Mouse (Mus musculus): ENCODE measurements around the gene H2-M3. TPM values are rescaled to one million over a fixed set of nuclear protein-coding genes. Genes with fewer than 3 reads are reported as not detected.

Gene H2-M3
- polyA plus RNA-seq, 1 experiment, result 9.6 TPM

Other genes with a start within 250 kb of the H2-M3 start
- gene Mog, start 246.8 kb upstream of the H2-M3 start, polyA plus RNA-seq (2012; rRNA removed), result not detected in 2 replicates
- 8.1 and 11.3 TPM in 2 replicates for gene Gabbr1, start 224.3 kb upstream of the H2-M3 start, polyA plus RNA-seq (2012; rRNA removed)
- gene Olfr90, start 181.7 kb upstream of the H2-M3 start, polyA plus RNA-seq (2012; rRNA removed), result not detected in 2 replicates
- not detected in 2 replicates for gene Olfr91, start 171.9 kb upstream of the H2-M3 start, polyA plus RNA-seq (2012; rRNA removed)
- not detected in 2 replicates for gene Olfr92, start 150.1 kb upstream of the H2-M3 start, polyA plus RNA-seq (2012; rRNA removed)
- gene Olfr93, start 108.7 kb upstream of the H2-M3 start, polyA plus RNA-seq (2012; rRNA removed), result not detected in 2 replicates
- 12.6 and 18.4 TPM in 2 replicates for gene Ubd, start 76.3 kb upstream of the H2-M3 start, polyA plus RNA-seq (2012; rRNA removed)
- not detected in 2 replicates for gene Olfr94, start 69.2 kb upstream of the H2-M3 start, polyA plus RNA-seq (2012; rRNA removed)
- gene Olfr95, start 57.1 kb upstream of the H2-M3 start, polyA plus RNA-seq (2012; rRNA removed), result not detected in 2 replicates
- gene Olfr96, start 50.1 kb upstream of the H2-M3 start, polyA plus RNA-seq (2012; rRNA removed), result not detected in 2 replicates
- not detected in 2 replicates for gene Olfr97, start 32.9 kb upstream of the H2-M3 start, polyA plus RNA-seq (2012; rRNA removed)
- not detected in 2 replicates for gene Olfr98, start 6.5 kb upstream of the H2-M3 start, polyA plus RNA-seq (2012; rRNA removed)
- not detected in 2 replicates for gene Olfr99, start 13.2 kb downstream of the H2-M3 start, polyA plus RNA-seq (2012; rRNA removed)
- gene Olfr101, start 34.1 kb downstream of the H2-M3 start, polyA plus RNA-seq (2012; rRNA removed), result not detected in 2 replicates
- gene Olfr102, start 46.8 kb downstream of the H2-M3 start, polyA plus RNA-seq (2012; rRNA removed), result not detected in 2 replicates
- gene Olfr103, start 69.5 kb downstream of the H2-M3 start, polyA plus RNA-seq (2012; rRNA removed), result not detected in 2 replicates
- gene Olfr104-ps, start 89.4 kb downstream of the H2-M3 start, polyA plus RNA-seq (2012; rRNA removed), result not detected in 2 replicates
- not detected in 2 replicates for gene Olfr105-ps, start 108.8 kb downstream of the H2-M3 start, polyA plus RNA-seq (2012; rRNA removed)
- not detected in 2 replicates for gene Olfr106-ps, start 120.2 kb downstream of the H2-M3 start, polyA plus RNA-seq (2012; rRNA removed)
- gene Olfr107, start 129.0 kb downstream of the H2-M3 start, polyA plus RNA-seq (2012; rRNA removed), result not detected in 2 replicates
- gene Olfr108, start 175.3 kb downstream of the H2-M3 start, polyA plus RNA-seq (2012; rRNA removed), result not detected in 2 replicates
- gene Olfr109, start 188.7 kb downstream of the H2-M3 start, polyA plus RNA-seq (2012; rRNA removed), result not detected in 2 replicates
- 1.8 and 2.3 TPM in 2 replicates for gene H2-M2, start 213.3 kb downstream of the H2-M3 start, polyA plus RNA-seq (2012; rRNA removed)
- not detected in 2 replicates for gene Olfr110, start 222.2 kb downstream of the H2-M3 start, polyA plus RNA-seq (2012; rRNA removed)
- gene Olfr111, start 237.8 kb downstream of the H2-M3 start, polyA plus RNA-seq (2012; rRNA removed), result 0.07 TPM in 1 of 2 replicates, not detected in the other